Mouse (Mus musculus) bone marrow, adult 2 months (tissue): ENCODE results near the gene B3gnt2.

Source experiments
- CTCF ChIP-seq: fragments of 200-500 bp; IDR thresholded peaks from 2 replicates; pipeline ENCODE4 v1.5.1; 2011; ENCODE audit warnings: low read length, control low read depth; ENCODE audit not compliant: control insufficient read depth, insufficient read depth
- POLR2A ChIP-seq: fragments of 200-500 bp; IDR thresholded peaks from 2 replicates; pipeline ENCODE4 v1.6.1; 2011; ENCODE audit warnings: low read depth, mild to moderate bottlenecking, control low read depth, low read length, borderline replicate concordance; ENCODE audit not compliant: control insufficient read depth

GRCm38 (mm10) chr11:22710596-22710995 lies 150.2 kb downstream of the B3gnt2 start:
- TF ChIP-seq CTCF (peak; percentile 38), POLR2A (no peak)
